ENCODE assay signal across 33 mouse cellular contexts in the genomic region with DNA sequence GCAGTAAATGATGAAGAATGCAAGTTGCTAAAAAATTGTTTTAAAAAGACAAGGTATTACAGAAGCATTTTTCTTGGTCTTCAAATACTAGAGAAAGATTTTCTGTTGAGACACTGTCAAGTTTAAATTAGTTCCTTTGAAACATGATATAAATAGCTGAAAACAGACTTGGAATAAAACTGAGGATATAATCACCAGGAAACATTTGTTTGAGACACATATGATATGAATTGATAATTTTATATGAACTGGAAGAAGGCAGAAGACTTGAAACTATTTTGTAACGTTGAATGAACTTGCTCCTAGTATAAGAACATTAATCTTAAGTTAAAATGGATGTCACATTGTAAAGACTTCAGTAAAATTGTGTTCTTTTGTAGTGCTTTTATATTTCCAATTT. TPM values are rescaled to one million over a fixed set of nuclear protein-coding genes. Genes with fewer than 3 reads are reported as not detected.
"Had no signal": no experiment of that assay in that cellular context is flagged by ENCODE, and none has a peak within 500 bp of the region (broad histone marks: within the 10 kb centered on the region; RNA-seq: fewer than 3 reads in every experiment).

No protein-coding gene starts in this region.

- H3K9ac ChIP-seq: embryonic facial prominence, embryonic 12.5 days; embryonic facial prominence, embryonic 13.5 days; embryonic facial prominence, embryonic 15.5 days; forebrain, embryonic 12.5 days; forebrain, embryonic 13.5 days; forebrain, embryonic 15.5 days; forebrain, postnatal 0 days had no signal

- DNase-seq: cerebellum, adult 9-10 months; cerebellum, adult 9-11 months; cerebellum, postnatal 10 days; cerebellum, postnatal 25 days; cerebellum, postnatal 36 days; embryo, embryonic 11 days; forebrain, postnatal 0 days; gastrocnemius, adult 2 months; gastrocnemius, postnatal 10 days; gastrocnemius, postnatal 14 days; gastrocnemius, postnatal 25 days; gastrocnemius, postnatal 36 days; heart, adult 11 months; heart, adult 18-20 months; heart, adult 2 months had no signal

- H3K4me1 ChIP-seq: embryonic facial prominence, embryonic 10.5 days; embryonic facial prominence, embryonic 12.5 days; embryonic facial prominence, embryonic 13.5 days; embryonic facial prominence, embryonic 15.5 days; forebrain, embryonic 10.5 days; forebrain, embryonic 12.5 days; forebrain, embryonic 13.5 days; forebrain, embryonic 15.5 days; heart, embryonic 10.5 days had no signal

- H3K4me3 ChIP-seq: embryonic facial prominence, embryonic 10.5 days; embryonic facial prominence, embryonic 12.5 days; embryonic facial prominence, embryonic 13.5 days; embryonic facial prominence, embryonic 15.5 days; erythroblast, embryonic 14.5 days; forebrain, embryonic 10.5 days; forebrain, embryonic 12.5 days; forebrain, embryonic 13.5 days; forebrain, embryonic 15.5 days; gastrocnemius, adult 2 months; heart, adult 2 months; heart, embryonic 10.5 days had no signal

- H3K27me3 ChIP-seq: embryonic facial prominence, embryonic 12.5 days; embryonic facial prominence, embryonic 13.5 days; embryonic facial prominence, embryonic 15.5 days; forebrain, embryonic 12.5 days; forebrain, embryonic 13.5 days; forebrain, embryonic 15.5 days had no signal

- H3K9me3 ChIP-seq: embryonic facial prominence, embryonic 10.5 days; embryonic facial prominence, embryonic 12.5 days; embryonic facial prominence, embryonic 13.5 days; embryonic facial prominence, embryonic 15.5 days; forebrain, embryonic 10.5 days; forebrain, embryonic 12.5 days; forebrain, embryonic 13.5 days; forebrain, embryonic 15.5 days; heart, embryonic 10.5 days had no signal

- H3K36me3 ChIP-seq: embryonic facial prominence, embryonic 10.5 days; embryonic facial prominence, embryonic 12.5 days; embryonic facial prominence, embryonic 13.5 days; embryonic facial prominence, embryonic 15.5 days; forebrain, embryonic 10.5 days; forebrain, embryonic 12.5 days; forebrain, embryonic 15.5 days; heart, embryonic 10.5 days had no signal

- H3K27ac ChIP-seq: embryonic facial prominence, embryonic 10.5 days; embryonic facial prominence, embryonic 12.5 days; embryonic facial prominence, embryonic 13.5 days; embryonic facial prominence, embryonic 15.5 days; forebrain, embryonic 10.5 days; forebrain, embryonic 12.5 days; forebrain, embryonic 13.5 days; forebrain, embryonic 15.5 days; gastrocnemius, adult 2 months; heart, adult 2 months; heart, embryonic 10.5 days had no signal

RNA-seq across cellular contexts. Expression of a gene that starts 11.1 kb away (rescaled TPM):
- total RNA-seq: common myeloid progenitor, adult 5-6 weeks; gastrocnemius, adult 18-20 months; gastrocnemius, adult 2 months; gastrocnemius, adult 8-10 months; gastrocnemius, postnatal 25 days; gastrocnemius, postnatal 36 days; granulocyte monocyte progenitor cell, adult 5-6 weeks; heart, adult 18-20 months; heart, adult 2 months; heart, adult 8-10 months had no signal
- polyA plus RNA-seq: cortical plate, adult 2 months; erythroblast, embryonic 14.5 days; frontal cortex, adult 2 months; gonadal fat pad, adult 2 months; heart, adult 2 months had no signal
